Mouse (Mus musculus) hindbrain, embryonic 13.5 days (tissue): ENCODE measurements around the gene Rasl10b. TPM values are rescaled to one million over a fixed set of nuclear protein-coding genes. Genes with fewer than 3 reads are reported as not detected.
A peak's percentile ranks its signal among the peaks of the same experiment; 100 is the strongest.

Source experiments
- ATAC-seq: fragments of 200-750 bp; cut with Nextera tagmentation; 2 replicates; pipeline ENCODE4 v1.8.0; 2017; ENCODE audit warnings: moderate TSS enrichment; ENCODE audit not compliant: low FRiP score
- H3K27ac ChIP-seq: fragments of 300-500 bp; sonication (generic); 2 replicates; pipeline ENCODE4 v1.5.1; 2015; ENCODE audit warnings: inconsistent platforms, mild to moderate bottlenecking, moderate library complexity
- H3K27me3 ChIP-seq: fragments of 300-500 bp; sonication (generic); 2 replicates; pipeline ENCODE4 v1.6.1; 2015; ENCODE audit warnings: mild to moderate bottlenecking, inconsistent platforms
- H3K36me3 ChIP-seq: fragments of 300-500 bp; sonication (generic); 2 replicates; pipeline ENCODE4 v1.6.1; 2015; ENCODE audit warnings: mild to moderate bottlenecking, inconsistent platforms
- H3K4me1 ChIP-seq: fragments of 300-500 bp; sonication (generic); replicated peaks from 2 replicates; pipeline ENCODE4 v1.6.1; 2015; ENCODE audit warnings: inconsistent platforms
- H3K4me2 ChIP-seq: fragments of 300-500 bp; sonication (generic); 2 replicates; pipeline ENCODE4 v1.6.1; 2015; ENCODE audit warnings: inconsistent platforms, mild to moderate bottlenecking, moderate library complexity
- H3K4me3 ChIP-seq: fragments of 300-500 bp; sonication (generic); 2 replicates; pipeline ENCODE4 v1.5.1; 2015; ENCODE audit warnings: mild to moderate bottlenecking, inconsistent platforms
- H3K9ac ChIP-seq: fragments of 300-500 bp; sonication (generic); 2 replicates; pipeline ENCODE4 v1.6.1; 2015; ENCODE audit warnings: mild to moderate bottlenecking, inconsistent platforms
- H3K9me3 ChIP-seq: fragments of 300-500 bp; sonication (generic); 2 replicates; pipeline ENCODE4 v1.6.1; 2016; ENCODE audit warnings: inconsistent platforms
- WGBS: fragments of 180-500 bp; shearing (Covaris S2); methylation state at CpG from one replicate; pipeline ENCODE4 v1.1.7; 2015; 5-methylcytosine and 5-hydroxymethylcytosine counted together
- polyA plus RNA-seq: library from polyadenylated mRNA; unstranded; fragments of >200 nt; fragmentation: Nextera tagmentation; extraction: Ambion mirVana; gene quantifications from 2 replicates; pipeline ENCODE4 v1.2.1, GENCODE M21; 2015

Rasl10b gene
- polyA plus RNA-seq, result 22.2 and 22.5 TPM in 2 replicates

- Histone ChIP-seq H3K4me2 (peak within 1 kb of the TSS; percentile 78), H3K27me3 (no peaks in the 10 kb centered on the region), H3K27ac (peak within 1 kb of the TSS; percentile 70), H3K9ac (peak within 1 kb of the TSS; percentile 96), H3K4me3 (peak within 1 kb of the TSS; percentile 91), H3K9me3 (no peaks in the 10 kb centered on the region), H3K4me1 (peaks cover 31% of the 10 kb centered on the region), H3K36me3 (peaks cover 5% of the 10 kb centered on the region)
- ATAC-seq, result peak; percentile 87
- WGBS, result under 1% methylated on average over 36 of the region's 44 CpGs
Measured at GRCm38 (mm10) chr11:83409087-83409754, at the start of gene Rasl10b. Rasl10b (plus strand) TSS chr11:83409137.

DNA sequence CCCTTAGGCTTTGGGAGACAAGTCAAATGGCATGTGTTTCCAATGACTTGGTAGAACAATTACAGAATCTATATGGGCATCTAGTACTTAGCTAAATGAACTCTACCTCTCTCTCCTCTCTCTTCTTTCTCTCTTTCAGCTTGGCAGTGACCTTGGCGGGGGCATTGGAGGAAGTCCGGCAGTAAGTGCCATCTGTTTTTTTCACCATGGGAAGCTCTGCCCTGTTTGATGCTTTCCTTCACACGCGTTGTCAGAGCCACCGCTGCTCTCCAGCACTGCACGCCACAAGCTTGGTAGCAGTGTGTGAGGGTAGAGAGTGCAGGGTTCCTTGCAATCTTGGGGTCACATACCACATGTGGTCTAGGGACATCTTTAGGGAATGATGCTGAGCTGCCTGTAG lies 44.3 kb upstream of the Rasl10b start:
- 94% methylated on average over 6 of the region's 6 CpGs for WGBS
- Histone ChIP-seq H3K27ac (no peak overlapping the region), H3K4me1 (no peaks in the 10 kb centered on the region), H3K4me3 (no peak overlapping the region), H3K4me2 (no peak overlapping the region), H3K9me3 (no peaks in the 10 kb centered on the region), H3K27me3 (no peaks in the 10 kb centered on the region), H3K36me3 (peaks cover 43% of the 10 kb centered on the region), H3K9ac (no peak overlapping the region)
- ATAC-seq, result no peak

GRCm38 (mm10) chr11:83371267-83371666 lies 37.7 kb upstream of the Rasl10b start:
- Histone ChIP-seq H3K4me3 (no peak overlapping the region), H3K36me3 (peaks cover 85% of the 10 kb centered on the region), H3K9me3 (no peaks in the 10 kb centered on the region), H3K4me2 (no peak overlapping the region), H3K27ac (no peak overlapping the region), H3K4me1 (no peaks in the 10 kb centered on the region), H3K9ac (no peak overlapping the region), H3K27me3 (no peaks in the 10 kb centered on the region)
- 89% methylated on average over 4 of the region's 4 CpGs for WGBS
- ATAC-seq, result no peak

DNA sequence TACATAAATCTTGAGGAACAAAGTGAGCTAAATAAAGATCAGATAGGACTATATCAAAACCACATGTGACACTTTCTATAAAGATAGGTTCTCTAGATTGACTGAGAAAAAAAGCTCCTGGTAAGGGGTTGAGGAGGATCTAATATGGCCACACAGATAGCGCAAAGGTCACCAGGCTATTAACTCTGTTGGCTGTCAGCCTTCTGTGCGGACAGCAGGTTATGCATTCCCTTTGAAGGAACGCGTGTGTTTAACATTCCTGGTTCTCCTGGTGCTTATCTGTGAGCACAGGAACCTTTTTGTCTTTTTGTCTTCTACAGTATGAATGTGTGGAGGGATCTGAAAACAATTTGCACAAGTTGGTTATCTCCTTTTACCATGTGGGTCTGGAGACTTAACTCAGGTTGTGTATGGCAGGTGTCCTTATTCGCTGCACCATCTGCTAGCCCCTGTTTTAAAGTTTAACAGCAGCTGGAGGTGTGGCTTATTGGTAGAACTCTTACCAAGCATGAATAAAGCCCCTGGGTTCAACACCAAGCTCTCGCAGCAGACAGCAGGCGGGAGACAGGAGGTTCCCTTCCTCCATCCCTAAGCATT lies 29.1 kb upstream of the Rasl10b start:
- Histone ChIP-seq H3K27me3 (no peaks in the 10 kb centered on the region), H3K36me3 (peaks cover 39% of the 10 kb centered on the region), H3K4me2 (no peak overlapping the region), H3K27ac (no peak overlapping the region), H3K4me3 (no peak overlapping the region), H3K9me3 (no peaks in the 10 kb centered on the region), H3K9ac (no peak overlapping the region), H3K4me1 (peaks cover 16% of the 10 kb centered on the region)
- no peak for ATAC-seq
- WGBS, result 88% methylated on average over 7 of the region's 7 CpGs

- ATAC-seq, result no peak
- Histone ChIP-seq H3K4me3 (no peak overlapping the region), H3K27ac (peak overlapping the region; percentile 42), H3K27me3 (no peaks in the 10 kb centered on the region), H3K9ac (no peak overlapping the region), H3K36me3 (peaks cover 24% of the 10 kb centered on the region), H3K4me1 (peaks cover 19% of the 10 kb centered on the region), H3K4me2 (no peak overlapping the region), H3K9me3 (no peaks in the 10 kb centered on the region)
- WGBS, result 35% methylated on average over 9 of the region's 9 CpGs
Measured at GRCm38 (mm10) chr11:83382876-83383531, 25.9 kb upstream of the Rasl10b start.

DNA sequence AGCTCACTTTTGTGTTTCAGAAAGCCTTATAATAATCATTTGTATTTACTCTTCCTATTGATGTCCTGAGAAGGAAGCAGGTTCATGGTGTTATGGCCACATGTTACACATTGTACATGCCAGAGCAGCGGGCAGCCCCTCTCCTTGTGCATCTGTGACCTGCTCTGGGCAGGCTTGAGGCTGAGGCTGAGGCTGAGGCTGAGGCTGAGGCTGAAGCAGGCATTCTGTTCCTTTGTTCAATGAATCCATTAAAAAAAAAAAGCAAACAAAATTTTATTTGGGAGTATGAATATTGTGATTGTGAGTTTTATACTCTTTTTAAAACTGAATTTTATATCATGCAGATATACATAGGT lies 25.4 kb upstream of the Rasl10b start:
- peak overlapping the region; percentile 25; the same call in 1 of the 2 replicates for H3K27ac ChIP-seq
- H3K4me3 ChIP-seq, result no peak overlapping the region
- peaks cover 20% of the 10 kb centered on the region for H3K36me3 ChIP-seq
- H3K9me3 ChIP-seq, result no peaks in the 10 kb centered on the region
- H3K4me2 ChIP-seq, result no peak overlapping the region
- ATAC-seq, result no peak
- H3K4me1 ChIP-seq, result peaks cover 19% of the 10 kb centered on the region
- no peaks in the 10 kb centered on the region for H3K27me3 ChIP-seq
- no peak overlapping the region for H3K9ac ChIP-seq
- 75% methylated on average over 1 of the region's 1 CpGs for WGBS

DNA sequence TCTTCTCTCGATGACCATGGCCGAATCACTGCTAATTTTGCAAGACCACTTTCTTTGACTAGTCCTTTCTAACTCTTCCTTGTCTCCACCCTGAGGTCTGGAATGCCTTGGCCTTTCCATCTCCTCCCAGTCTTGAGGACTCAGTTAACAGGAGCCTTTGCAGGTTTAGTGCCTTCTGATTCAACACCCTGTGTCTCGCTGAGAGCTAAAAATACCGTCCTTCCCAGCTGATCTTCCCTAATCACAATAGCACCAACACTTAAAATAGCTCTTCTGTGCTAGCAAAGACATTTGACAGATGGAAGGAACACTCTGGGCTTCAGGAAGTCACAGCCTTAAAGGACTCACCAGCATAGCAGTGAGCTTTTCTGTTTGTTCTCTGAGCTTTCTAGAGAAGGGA lies 15.9 kb upstream of the Rasl10b start:
- Histone ChIP-seq H3K27ac (no peak overlapping the region), H3K9me3 (no peaks in the 10 kb centered on the region), H3K4me1 (peaks cover 12% of the 10 kb centered on the region), H3K9ac (no peak overlapping the region), H3K4me3 (no peak overlapping the region), H3K36me3 (peaks cover 52% of the 10 kb centered on the region), H3K27me3 (no peaks in the 10 kb centered on the region), H3K4me2 (no peak overlapping the region)
- WGBS, result 93% methylated on average over 4 of the region's 4 CpGs
- no peak for ATAC-seq

GRCm38 (mm10) chr11:83394802-83395439 lies 14.0 kb upstream of the Rasl10b start:
- H3K9ac ChIP-seq, result no peak overlapping the region
- WGBS, result 18% methylated on average over 6 of the region's 6 CpGs
- H3K36me3 ChIP-seq, result peaks cover 57% of the 10 kb centered on the region
- H3K27ac ChIP-seq, result no peak overlapping the region
- no peak overlapping the region for H3K4me3 ChIP-seq
- no peak for ATAC-seq
- H3K27me3 ChIP-seq, result no peaks in the 10 kb centered on the region
- H3K4me1 ChIP-seq, result peaks cover 12% of the 10 kb centered on the region
- no peak overlapping the region for H3K4me2 ChIP-seq
- H3K9me3 ChIP-seq, result no peaks in the 10 kb centered on the region

DNA sequence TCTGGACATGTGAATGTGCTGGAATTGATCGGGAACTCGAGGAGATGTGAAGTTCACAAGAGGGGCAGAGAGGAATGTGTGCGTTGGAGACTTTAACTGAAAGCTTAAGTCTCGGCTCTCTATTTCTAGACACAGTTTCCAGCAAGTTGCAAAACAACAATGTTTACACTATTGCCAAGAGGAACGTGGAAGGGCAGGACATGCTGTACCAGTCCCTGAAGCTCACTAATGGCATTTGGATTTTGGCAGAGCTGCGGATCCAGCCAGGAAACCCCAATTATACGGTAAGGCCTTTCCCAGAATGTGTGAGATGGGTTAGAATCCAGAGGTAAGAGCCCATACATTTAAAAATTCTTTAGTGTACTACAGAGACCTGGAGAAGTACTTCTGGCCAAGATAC lies 11.3 kb upstream of the Rasl10b start:
- Histone ChIP-seq H3K9me3 (no peaks in the 10 kb centered on the region), H3K36me3 (peaks cover 45% of the 10 kb centered on the region), H3K27ac (no peak overlapping the region), H3K4me2 (no peak overlapping the region), H3K4me1 (peaks cover 12% of the 10 kb centered on the region), H3K9ac (no peak overlapping the region), H3K4me3 (no peak overlapping the region), H3K27me3 (no peaks in the 10 kb centered on the region)
- 93% methylated on average over 7 of the region's 7 CpGs for WGBS
- no peak for ATAC-seq

- no peak overlapping the region for H3K9ac ChIP-seq
- H3K27ac ChIP-seq, result no peak overlapping the region
- peaks cover 12% of the 10 kb centered on the region for H3K4me1 ChIP-seq
- no peaks in the 10 kb centered on the region for H3K9me3 ChIP-seq
- H3K4me3 ChIP-seq, result no peak overlapping the region
- no peak for ATAC-seq
- H3K4me2 ChIP-seq, result no peak overlapping the region
- H3K27me3 ChIP-seq, result no peaks in the 10 kb centered on the region
- 80% methylated on average over 5 of the region's 5 CpGs for WGBS
- H3K36me3 ChIP-seq, result peaks cover 49% of the 10 kb centered on the region
Measured at GRCm38 (mm10) chr11:83398724-83399123, 10.2 kb upstream of the Rasl10b start.

DNA sequence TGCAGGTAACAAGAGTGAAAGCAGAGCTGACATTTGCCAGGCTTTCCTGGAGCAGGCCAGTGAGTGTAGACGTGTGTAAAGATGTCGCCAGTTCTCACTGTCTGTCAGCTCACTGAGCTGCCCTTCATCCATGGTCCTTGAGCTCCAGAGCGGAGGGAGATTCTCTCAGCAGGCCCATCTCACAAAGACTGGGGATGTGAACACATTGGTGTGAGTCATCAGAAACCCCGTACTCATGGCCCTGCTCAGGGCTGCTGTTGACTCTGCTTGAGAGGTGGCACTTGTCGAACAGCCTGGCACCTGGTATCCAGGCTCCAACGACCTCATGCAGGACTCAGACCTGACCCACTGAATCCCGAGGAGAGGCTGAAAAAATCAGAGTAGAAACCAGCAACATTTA lies 5.2 kb upstream of the Rasl10b start:
- H3K4me1 ChIP-seq, result peaks cover under 1% of the 10 kb centered on the region; the same call in 1 of the 2 replicates
- H3K27me3 ChIP-seq, result no peaks in the 10 kb centered on the region
- no peak overlapping the region for H3K27ac ChIP-seq
- WGBS, result 86% methylated on average over 7 of the region's 7 CpGs
- no peak for ATAC-seq
- no peaks in the 10 kb centered on the region for H3K9me3 ChIP-seq
- no peak overlapping the region for H3K4me2 ChIP-seq
- H3K9ac ChIP-seq, result no peak overlapping the region
- H3K4me3 ChIP-seq, result no peak overlapping the region
- H3K36me3 ChIP-seq, result peaks cover 37% of the 10 kb centered on the region

- Histone ChIP-seq H3K4me3 (no peak overlapping the region), H3K9me3 (no peaks in the 10 kb centered on the region), H3K4me1 (peaks cover 22% of the 10 kb centered on the region), H3K27ac (no peak overlapping the region), H3K9ac (no peak overlapping the region), H3K36me3 (peaks cover 26% of the 10 kb centered on the region), H3K27me3 (no peaks in the 10 kb centered on the region), H3K4me2 (no peak overlapping the region)
- 74% methylated on average over 3 of the region's 3 CpGs for WGBS
- ATAC-seq, result no peak
Measured at GRCm38 (mm10) chr11:83406391-83406790, 2.5 kb upstream of the Rasl10b start.
